Mouse (Mus musculus) brain, embryonic 14.5 days (tissue): ENCODE data around the gene Pkd1l2.

ENCODE experiments used
- CTCF ChIP-seq: fragments of 200-500 bp; IDR thresholded peaks from 2 replicates; pipeline ENCODE4 v1.5.1; 2012; ENCODE audit warnings: inconsistent platforms, mild to moderate bottlenecking, moderate library complexity, borderline replicate concordance; ENCODE audit not compliant: insufficient read depth, insufficient read length; ENCODE audit errors: extremely low read depth
- POLR2A ChIP-seq: fragments of 200-500 bp; IDR thresholded peaks from 2 replicates; pipeline ENCODE4 v1.6.1; 2012; ENCODE audit warnings: mild to moderate bottlenecking, inconsistent platforms, borderline replicate concordance; ENCODE audit not compliant: poor library complexity, insufficient read depth, insufficient read length, severe bottlenecking; ENCODE audit errors: extremely low read depth

DNA sequence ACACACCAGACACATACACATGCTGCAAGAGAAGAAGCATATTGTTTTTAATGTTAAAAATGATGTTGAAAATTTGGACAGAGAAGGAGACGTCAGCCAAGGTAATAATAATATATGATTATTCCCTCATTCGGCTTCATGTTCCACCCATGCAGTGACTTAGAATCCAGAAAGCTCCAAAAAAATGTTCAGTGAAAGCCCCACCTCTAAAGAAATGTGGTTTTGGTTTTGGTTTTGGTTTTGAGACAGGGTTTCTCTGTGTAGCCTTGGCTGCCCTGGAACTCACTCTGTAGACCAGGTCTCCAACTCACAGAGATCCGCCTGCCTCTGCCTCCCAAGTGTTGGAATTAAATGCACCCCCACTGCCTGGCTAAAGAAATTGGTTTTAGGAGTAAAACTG lies 43.6 kb upstream of the Pkd1l2 start:
- no peak for TF ChIP-seq POLR2A
- no peak for TF ChIP-seq CTCF
